Mouse (Mus musculus) monocyte, adult 59 days (primary cell): ENCODE data around the gene Spink8. TPM values are rescaled to one million over a fixed set of nuclear protein-coding genes. Genes with fewer than 3 reads are reported as not detected.

Experiments
- total RNA-seq, 2 experiments: library from RNA; stranded (reverse); gene quantifications; one replicate each; pipeline ENCODE4 v1.2.4; 2023

The Spink8 gene
- total RNA-seq = not detected

DNA sequence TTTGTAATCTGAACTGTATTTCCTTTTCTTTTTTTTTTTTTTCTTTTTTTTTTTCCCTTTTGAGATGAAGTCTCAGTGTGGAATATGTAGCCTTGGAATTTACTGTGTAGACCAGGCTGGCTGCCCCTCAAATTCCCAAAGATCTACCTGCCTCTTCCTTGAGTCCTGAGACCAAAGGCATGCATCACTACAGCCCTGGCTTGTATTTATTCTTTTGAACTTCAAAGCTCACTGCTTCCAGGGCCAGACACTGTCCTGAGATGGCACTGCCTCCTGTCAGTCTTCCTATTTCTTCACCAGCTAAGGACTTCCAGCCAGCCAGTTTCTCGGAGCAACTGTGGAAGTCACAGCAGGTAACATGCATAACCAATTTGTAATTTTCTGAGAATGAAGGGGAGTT lies at the start of gene Spink8:
Gene Spink8 (plus strand): TSS at position 301 of the 400 bp plus-strand sequence.

GRCm38 (mm10) chr9:109790570-109790969 lies 21.5 kb upstream of the Spink8 start, which contains the start of gene Fbxw27:
TSS of gene Fbxw27 (minus strand) at chr9:109790670.

DNA sequence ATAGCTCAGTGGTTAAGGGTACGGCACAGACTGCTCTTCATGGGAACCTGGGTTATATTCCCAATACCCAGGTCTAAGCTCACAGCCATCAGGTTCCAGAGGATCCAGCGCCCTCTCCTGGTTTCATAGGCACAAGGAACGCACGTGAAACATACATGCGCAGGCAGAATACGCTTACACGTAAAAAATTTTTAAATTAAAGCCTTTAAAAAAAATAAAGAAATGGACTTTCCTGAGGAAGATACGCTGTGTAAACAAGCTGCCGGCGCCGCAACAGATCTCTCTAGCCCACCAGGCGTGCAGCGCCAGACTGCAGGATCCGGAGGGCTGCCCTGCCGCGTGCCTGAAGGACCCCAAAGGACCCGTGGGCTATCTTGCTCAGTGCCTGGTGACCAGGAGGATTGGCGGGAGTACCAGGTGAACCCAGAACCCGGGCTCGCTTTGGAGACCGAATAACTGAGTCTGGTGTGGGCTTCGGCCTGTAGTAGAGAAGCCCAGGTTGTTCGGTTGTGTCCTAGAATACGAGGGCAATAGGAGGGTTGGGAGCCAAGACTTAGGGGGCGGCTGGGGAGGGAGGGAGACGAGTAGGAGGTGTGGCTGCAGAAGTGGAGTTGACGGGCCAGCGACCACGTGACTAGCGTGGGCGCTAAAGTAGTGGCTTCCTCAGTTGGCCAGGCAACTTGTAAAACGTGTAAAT lies 20.5 kb downstream of the Spink8 start, which contains the start of gene Nme6:
Gene Nme6 (plus strand): TSS at position 359 of the 697 bp plus-strand sequence.

GRCm38 (mm10) chr9:109849312-109849758 lies 37.3 kb downstream of the Spink8 start, which contains the start of gene Camp:
TSS of gene Camp (minus strand) at chr9:109849617.

GRCm38 (mm10) chr9:109874797-109875691 lies 63.0 kb downstream of the Spink8 start, which contains the start of gene Cdc25a:
TSS of gene Cdc25a (plus strand) at chr9:109875579.

Other genes starting within 250 kb of the Spink8 start
- gene Fbxw15, start 244.0 kb upstream of the Spink8 start, total RNA-seq = not detected
- not detected for gene Fbxw24, start 186.2 kb upstream of the Spink8 start, total RNA-seq
- gene Fbxw25, start 147.6 kb upstream of the Spink8 start, total RNA-seq = not detected
- not detected for gene Fbxw18, start 109.6 kb upstream of the Spink8 start, total RNA-seq
- not detected for gene Fbxw26, start 66.2 kb upstream of the Spink8 start, total RNA-seq
- 1 to 10 TPM in 1 of 2 experiments, not detected in 1; 1.4 TPM for gene Fbxw27, start 21.6 kb upstream of the Spink8 start, total RNA-seq
- gene Nme6, start 20.5 kb downstream of the Spink8 start, total RNA-seq = 1 to 10 TPM; 5.5 to 6.0 TPM
- 1 to 10 TPM in 1 of 2 experiments, under 1 TPM in 1; 0.68 to 3.2 TPM for gene Camp, start 37.3 kb downstream of the Spink8 start, total RNA-seq
- gene Cdc25a, start 63.3 kb downstream of the Spink8 start, total RNA-seq = 1 to 10 TPM; 7.1 to 8.1 TPM
- gene Map4, start 119.2 kb downstream of the Spink8 start, total RNA-seq = 10 to 100 TPM; 77.0 to 81.4 TPM